Mouse (Mus musculus) midbrain, embryonic 14.5 days (tissue): ENCODE measurements around the gene Panx2. TPM values are rescaled to one million over a fixed set of nuclear protein-coding genes. Genes with fewer than 3 reads are reported as not detected.

Experiments
- ATAC-seq: fragments of 200-750 bp; cut with Nextera tagmentation; 2 replicates; pipeline ENCODE4 v1.8.0; 2017; ENCODE audit warnings: moderate number of reproducible peaks, moderate library complexity; ENCODE audit not compliant: low FRiP score, low TSS enrichment
- DNase-seq: peaks from one replicate; pipeline ENCODE4 v3.0.0-alpha.2; 2015
- H3K27ac ChIP-seq: fragments of 300-500 bp; sonication (generic); replicated peaks from 2 replicates; pipeline ENCODE4 v1.5.1; 2014; ENCODE audit warnings: mild to moderate bottlenecking, low read depth, low read length, moderate library complexity
- H3K27me3 ChIP-seq: fragments of 300-500 bp; sonication (generic); 2 replicates; pipeline ENCODE4 v1.6.1; 2014; ENCODE audit warnings: low read length, control low read depth, mixed read lengths; ENCODE audit not compliant: control insufficient read depth, insufficient read depth
- H3K36me3 ChIP-seq: fragments of 300-500 bp; sonication (generic); 2 replicates; pipeline ENCODE4 v1.6.1; 2014; ENCODE audit warnings: low read length, control low read depth; ENCODE audit not compliant: control insufficient read depth, insufficient read depth
- H3K4me1 ChIP-seq: fragments of 300-500 bp; sonication (generic); 2 replicates; pipeline ENCODE4 v1.6.1; 2014; ENCODE audit warnings: mild to moderate bottlenecking, antibody characterized with exemption, low read length, control low read depth; ENCODE audit not compliant: control insufficient read depth, insufficient read depth
- H3K4me2 ChIP-seq: fragments of 300-500 bp; sonication (generic); 2 replicates; pipeline ENCODE4 v1.6.1; 2014; ENCODE audit warnings: mild to moderate bottlenecking, low read length, moderate library complexity
- H3K4me3 ChIP-seq: fragments of 300-500 bp; sonication (generic); replicated peaks from 2 replicates; pipeline ENCODE4 v1.5.1; 2014; ENCODE audit warnings: low read depth, low read length
- H3K9ac ChIP-seq: fragments of 300-500 bp; sonication (generic); replicated peaks from 2 replicates; pipeline ENCODE4 v1.6.1; 2014; ENCODE audit warnings: mild to moderate bottlenecking, low read length, moderate library complexity
- H3K9me3 ChIP-seq: fragments of 300-500 bp; sonication (generic); 2 replicates; pipeline ENCODE4 v1.6.1; 2016; ENCODE audit warnings: low read length, control low read depth, mixed read lengths; ENCODE audit not compliant: control insufficient read depth
- WGBS: fragments of 180-500 bp; shearing (Covaris S2); extraction: QIAGEN DNeasy Blood & Tissue Kit; methylation state at CpG from one replicate; pipeline ENCODE4 v1.1.7; 2014; 5-methylcytosine and 5-hydroxymethylcytosine counted together
- polyA plus RNA-seq: library from polyadenylated mRNA; unstranded; fragments of >200 nt; fragmentation: Nextera tagmentation; extraction: Ambion mirVana; gene quantifications from 2 replicates; pipeline ENCODE4 v1.2.1, GENCODE M21; 2014

Gene Panx2
- polyA plus RNA-seq = 6.6 and 7.9 TPM in 2 replicates

DNA sequence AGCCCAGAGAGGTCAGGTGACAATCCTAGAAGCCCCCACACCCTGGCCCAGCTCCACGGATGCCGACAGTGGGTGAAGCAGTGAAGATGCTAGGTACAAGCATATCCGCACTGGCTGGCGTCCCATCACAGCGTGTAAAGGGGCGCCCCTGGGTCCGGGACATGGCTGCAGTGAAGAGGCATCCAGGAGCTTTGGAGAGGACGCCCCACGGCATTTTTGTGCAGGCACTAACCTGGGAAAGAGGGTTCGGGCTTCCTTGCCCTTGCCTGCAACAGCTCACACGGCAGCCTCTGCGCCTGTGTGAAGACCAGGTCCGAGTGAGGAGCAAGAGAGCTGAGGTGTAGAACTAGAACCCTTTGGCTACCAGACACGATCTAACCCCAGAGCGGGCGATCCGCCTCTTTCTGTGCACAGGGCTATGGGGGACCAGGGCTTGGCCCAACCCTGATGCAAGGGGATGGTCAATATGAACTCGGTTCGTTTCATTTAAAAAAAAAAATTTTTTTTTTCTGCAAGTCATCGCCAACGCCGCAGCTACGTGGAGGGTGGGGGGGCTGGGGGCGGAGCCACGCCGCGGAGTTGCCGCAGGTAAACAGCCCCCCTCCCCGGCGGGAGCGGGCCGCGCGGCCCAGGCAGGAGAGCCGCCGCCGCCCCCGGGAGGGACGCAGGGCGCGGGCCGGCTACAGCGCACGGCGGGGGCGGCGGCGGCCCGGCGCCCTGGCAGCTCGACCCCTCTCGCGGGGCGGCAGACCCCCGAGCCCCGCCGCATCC lies at the start of gene Panx2:
Gene Panx2, plus strand, starts transcription at position 574 of the 771 bp plus-strand sequence.
- peak within 1 kb of the TSS; percentile 79 for H3K27ac ChIP-seq
- peak within 1 kb of the TSS; percentile 72 for H3K4me3 ChIP-seq
- 0 out of 2 replicates have a peak, but pooled peaks have one; percentile 38 for ATAC-seq
- no peaks in the 10 kb centered on the region; the same call in 1 of the 2 replicates for H3K27me3 ChIP-seq
- peaks cover 17% of the 10 kb centered on the region for H3K4me1 ChIP-seq
- peak; percentile 75 for DNase-seq
- no peaks in the 10 kb centered on the region for H3K36me3 ChIP-seq
- peak within 1 kb of the TSS; percentile 84 for H3K9ac ChIP-seq
- 1% methylated on average over 30 of the region's 57 CpGs for WGBS
- peak within 1 kb of the TSS; percentile 88 for H3K4me2 ChIP-seq
- H3K9me3 ChIP-seq = no peaks in the 10 kb centered on the region

DNA sequence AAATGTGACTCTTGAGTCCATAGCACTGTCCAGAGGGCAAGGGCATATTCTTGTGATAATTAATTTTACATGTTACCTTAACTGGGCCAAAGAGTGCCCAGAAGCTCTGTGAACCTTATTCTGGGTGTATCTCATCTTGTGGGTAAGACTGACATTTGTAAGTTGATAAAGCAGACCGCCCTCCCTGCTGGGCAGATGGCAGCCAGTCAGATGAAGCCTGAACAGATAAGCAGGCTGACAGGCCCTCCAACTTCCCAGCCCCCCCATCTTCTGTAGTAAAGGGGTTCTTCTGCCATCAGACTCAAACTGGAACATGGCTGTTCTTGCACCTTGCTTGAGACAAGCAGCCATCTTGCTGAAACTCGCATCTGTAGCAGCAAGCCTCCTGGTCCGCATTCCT lies 42.8 kb upstream of the Panx2 start:
- Histone ChIP-seq H3K4me3 (no peak overlapping the region), H3K9me3 (no peaks in the 10 kb centered on the region), H3K9ac (no peak overlapping the region), H3K27me3 (no peaks in the 10 kb centered on the region), H3K4me1 (no peaks in the 10 kb centered on the region), H3K4me2 (no peak overlapping the region), H3K36me3 (no peaks in the 10 kb centered on the region), H3K27ac (no peak overlapping the region)
- DNase-seq = no peak
- WGBS = 92% methylated on average over 3 of the region's 3 CpGs
- ATAC-seq = no peak

DNA sequence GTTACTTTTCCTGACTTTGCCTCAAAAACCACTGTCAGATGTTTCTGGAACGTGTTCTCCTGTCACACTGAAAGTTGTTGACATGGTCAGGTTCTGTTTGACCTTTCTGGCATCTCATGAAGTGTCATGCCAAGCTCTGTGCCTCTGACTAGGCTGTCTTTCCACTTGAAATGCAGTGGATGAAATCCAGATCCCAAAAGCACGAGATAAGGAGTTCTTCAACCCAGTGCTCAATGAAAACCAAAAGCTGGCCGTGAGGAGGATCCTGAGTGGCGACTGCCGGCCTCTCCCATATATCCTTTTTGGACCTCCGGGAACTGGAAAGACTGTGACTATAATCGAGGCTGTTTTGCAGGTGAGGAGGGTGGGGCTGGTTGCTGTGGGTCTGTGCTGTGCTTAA lies 39.4 kb upstream of the Panx2 start:
- no peaks in the 10 kb centered on the region for H3K36me3 ChIP-seq
- ATAC-seq = no peak
- H3K4me3 ChIP-seq = no peak overlapping the region
- no peak overlapping the region for H3K4me2 ChIP-seq
- no peak overlapping the region for H3K27ac ChIP-seq
- H3K4me1 ChIP-seq = no peaks in the 10 kb centered on the region
- H3K9ac ChIP-seq = no peak overlapping the region
- no peak for DNase-seq
- WGBS = 85% methylated on average over 7 of the region's 7 CpGs
- H3K9me3 ChIP-seq = no peaks in the 10 kb centered on the region
- H3K27me3 ChIP-seq = no peaks in the 10 kb centered on the region

DNA sequence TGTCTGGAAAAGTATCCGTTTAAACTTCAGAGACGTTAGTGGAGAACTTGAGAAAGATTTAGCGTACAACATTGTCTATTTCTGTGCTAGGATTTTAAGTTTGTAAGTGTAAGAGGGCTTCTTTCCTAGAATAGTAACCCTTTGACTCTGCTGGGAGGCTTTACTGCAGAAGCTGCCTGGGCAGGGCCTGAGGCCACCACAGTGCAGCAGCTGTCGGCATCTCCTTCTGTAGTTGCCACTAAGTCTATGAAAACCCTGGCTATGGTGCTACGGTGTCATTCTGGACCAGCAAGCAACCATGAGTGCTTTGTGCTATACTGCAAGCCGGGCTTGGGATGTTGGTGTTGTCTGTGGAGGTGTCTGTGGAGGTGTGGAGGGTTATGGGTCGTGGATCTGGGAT lies 39.0 kb upstream of the Panx2 start:
- no peak overlapping the region for H3K27ac ChIP-seq
- H3K27me3 ChIP-seq = no peaks in the 10 kb centered on the region
- no peaks in the 10 kb centered on the region for H3K36me3 ChIP-seq
- no peaks in the 10 kb centered on the region for H3K9me3 ChIP-seq
- DNase-seq (no peak), ATAC-seq (no peak)
- H3K9ac ChIP-seq = no peak overlapping the region
- no peaks in the 10 kb centered on the region for H3K4me1 ChIP-seq
- H3K4me2 ChIP-seq = no peak overlapping the region
- WGBS = 92% methylated on average over 7 of the region's 7 CpGs
- no peak overlapping the region for H3K4me3 ChIP-seq

DNA sequence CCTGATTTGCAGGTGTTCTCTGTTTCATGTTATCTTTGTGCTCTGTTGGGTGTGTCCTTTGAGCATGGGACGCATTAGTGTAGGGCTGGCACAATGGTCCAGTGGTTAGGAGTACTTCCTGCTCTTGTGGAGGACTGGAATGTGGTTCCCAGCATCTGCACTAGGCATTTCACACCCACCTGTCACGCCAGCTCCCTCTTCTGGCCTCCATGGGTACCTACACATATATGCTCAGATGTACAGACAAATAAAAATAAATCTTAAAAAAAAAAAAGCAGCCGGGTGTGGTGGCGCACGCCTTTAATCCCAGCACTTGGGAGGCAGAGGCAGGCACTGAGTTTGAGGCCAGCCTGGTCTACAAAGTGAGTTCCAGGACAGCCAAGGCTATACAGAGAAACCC lies 15.2 kb upstream of the Panx2 start:
- Histone ChIP-seq H3K4me1 (no peaks in the 10 kb centered on the region), H3K27ac (no peak overlapping the region), H3K27me3 (no peaks in the 10 kb centered on the region), H3K4me2 (no peak overlapping the region), H3K9ac (no peak overlapping the region), H3K9me3 (peaks cover 6% of the 10 kb centered on the region; the same call in 1 of the 2 replicates), H3K36me3 (no peaks in the 10 kb centered on the region), H3K4me3 (no peak overlapping the region)
- 78% methylated on average over 5 of the region's 5 CpGs for WGBS
- DNase-seq (no peak), ATAC-seq (no peak)

DNA sequence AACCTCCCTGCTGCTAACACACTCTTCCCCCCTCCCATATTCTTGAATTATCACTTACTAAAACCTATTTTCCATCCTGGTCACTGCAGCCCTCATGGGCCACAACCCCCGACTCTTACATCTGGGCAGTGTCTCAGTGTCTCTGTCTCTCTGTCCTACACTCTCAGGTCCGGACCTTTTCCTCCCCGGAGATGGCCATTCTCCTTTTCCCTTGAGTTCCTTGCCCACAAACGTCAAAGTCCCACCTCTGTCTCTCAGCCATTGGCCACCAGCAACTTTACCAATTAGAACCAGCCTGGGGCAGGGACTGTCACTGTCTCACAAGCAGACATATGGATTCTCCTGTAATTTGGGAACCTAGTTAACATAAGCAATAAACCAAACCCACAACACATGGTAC lies 13.2 kb upstream of the Panx2 start:
- H3K4me1 ChIP-seq = no peaks in the 10 kb centered on the region
- WGBS = 71% methylated on average over 4 of the region's 4 CpGs
- H3K9ac ChIP-seq = no peak overlapping the region
- H3K4me3 ChIP-seq = no peak overlapping the region
- DNase-seq (no peak), ATAC-seq (no peak)
- H3K9me3 ChIP-seq = peaks cover 6% of the 10 kb centered on the region; the same call in 1 of the 2 replicates
- H3K36me3 ChIP-seq = no peaks in the 10 kb centered on the region
- H3K27me3 ChIP-seq = no peaks in the 10 kb centered on the region
- H3K4me2 ChIP-seq = no peak overlapping the region
- no peak overlapping the region for H3K27ac ChIP-seq

DNA sequence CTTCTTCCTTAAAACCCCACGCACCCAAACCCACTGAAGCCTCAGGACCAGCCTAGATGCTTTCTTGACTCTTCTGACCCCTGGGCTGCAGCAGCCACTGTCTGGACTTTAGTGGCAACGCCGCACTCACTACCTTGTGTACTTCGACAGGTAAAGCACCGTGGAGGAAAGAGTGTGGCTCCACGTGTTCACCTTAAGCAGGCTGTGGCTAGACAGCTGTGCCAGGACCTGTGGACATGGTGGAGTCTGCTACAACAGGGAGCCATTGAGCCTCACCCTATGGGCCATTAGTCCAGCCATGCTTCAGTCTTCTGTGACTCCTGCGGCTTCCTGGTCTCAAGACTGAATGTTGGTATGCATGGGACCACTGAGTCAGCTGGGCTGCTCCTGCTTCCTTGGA lies 4.9 kb upstream of the Panx2 start:
- Histone ChIP-seq H3K9ac (no peak overlapping the region), H3K4me3 (no peak overlapping the region), H3K9me3 (no peaks in the 10 kb centered on the region), H3K4me1 (peaks cover 7% of the 10 kb centered on the region), H3K4me2 (no peak overlapping the region), H3K36me3 (no peaks in the 10 kb centered on the region), H3K27me3 (no peaks in the 10 kb centered on the region; the same call in 1 of the 2 replicates), H3K27ac (no peak overlapping the region)
- no peak for ATAC-seq
- WGBS = 92% methylated on average over 7 of the region's 7 CpGs
- DNase-seq = no peak

DNA sequence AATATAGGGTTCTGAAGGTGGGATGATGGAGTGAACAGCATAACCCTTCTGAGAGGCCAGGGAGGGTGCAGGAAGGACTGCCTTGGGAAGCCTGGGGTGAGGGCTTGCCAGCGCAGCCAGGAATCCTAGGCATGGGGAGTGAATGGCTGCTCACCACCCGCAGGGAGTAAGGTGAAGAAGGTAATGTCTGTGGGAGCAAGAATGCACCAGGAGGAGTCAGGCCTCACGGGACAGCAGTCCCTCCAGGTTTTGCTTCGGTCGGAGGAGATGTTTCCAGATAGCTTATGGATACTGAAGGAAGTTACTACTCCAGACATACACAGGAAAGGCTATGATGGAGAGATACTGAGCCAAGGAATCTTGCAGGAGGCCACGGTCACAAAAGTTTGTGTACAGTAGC lies 798 bp upstream of the Panx2 start:
- Histone ChIP-seq H3K4me2 (peak overlapping the region; percentile 88), H3K27me3 (no peaks in the 10 kb centered on the region; the same call in 1 of the 2 replicates)
- DNase-seq = no peak

More for the DNA sequence above, 798 bp upstream of the Panx2 start:
- 38% methylated on average over 6 of the region's 6 CpGs for WGBS
- H3K9me3 ChIP-seq = no peaks in the 10 kb centered on the region
- peak overlapping the region; percentile 79; the same call in 1 of the 2 replicates for H3K27ac ChIP-seq
- H3K4me1 ChIP-seq = peaks cover 17% of the 10 kb centered on the region
- H3K9ac ChIP-seq = peak overlapping the region; percentile 84
- peak overlapping the region; percentile 72 for H3K4me3 ChIP-seq
- H3K36me3 ChIP-seq = no peaks in the 10 kb centered on the region
- no peak for ATAC-seq
